Mouse (Mus musculus) forebrain, embryonic 11.5 days (tissue): Measurements from ENCODE around the gene Miip. TPM values are rescaled to one million over a fixed set of nuclear protein-coding genes. Genes with fewer than 3 reads are reported as not detected.

Experiments
- ATAC-seq: fragments of 200-750 bp; cut with Nextera tagmentation; replicated peaks from 2 replicates; pipeline ENCODE4 v1.8.0; 2017; ENCODE audit warnings: moderate TSS enrichment; ENCODE audit not compliant: low FRiP score
- DNase-seq: peaks from one replicate; pipeline ENCODE4 v3.0.0-alpha.2; 2017; ENCODE audit warnings: low spot score
- H3K27ac ChIP-seq: fragments of 300-500 bp; sonication (generic); 2 replicates; pipeline ENCODE4 v1.5.1; 2014; ENCODE audit warnings: low read depth, low read length
- H3K27me3 ChIP-seq: fragments of 300-500 bp; sonication (generic); 2 replicates; pipeline ENCODE4 v1.6.1; 2014; ENCODE audit warnings: mild to moderate bottlenecking, low read length, mixed read lengths; ENCODE audit not compliant: control insufficient read depth, insufficient read depth
- H3K36me3 ChIP-seq: fragments of 300-500 bp; sonication (generic); 2 replicates; pipeline ENCODE4 v1.6.1; 2014; ENCODE audit warnings: mild to moderate bottlenecking, low read length, moderate library complexity, mixed read lengths; ENCODE audit not compliant: control insufficient read depth, insufficient read depth
- H3K4me1 ChIP-seq: fragments of 300-500 bp; sonication (generic); replicated peaks from 2 replicates; pipeline ENCODE4 v1.6.1; 2014; ENCODE audit warnings: low read length, mixed read lengths; ENCODE audit not compliant: control insufficient read depth, insufficient read depth
- H3K4me2 ChIP-seq: fragments of 300-500 bp; sonication (generic); 2 replicates; pipeline ENCODE4 v1.6.1; 2014; ENCODE audit warnings: low read depth, mild to moderate bottlenecking, low read length, moderate library complexity, mixed read lengths; ENCODE audit not compliant: severe bottlenecking
- H3K4me3 ChIP-seq: fragments of 300-500 bp; sonication (generic); 2 replicates; pipeline ENCODE4 v1.5.1; 2014; ENCODE audit warnings: low read depth, low read length
- H3K9ac ChIP-seq: fragments of 300-500 bp; sonication (generic); 2 replicates; pipeline ENCODE4 v1.6.1; 2014; ENCODE audit warnings: low read length
- H3K9me3 ChIP-seq: fragments of 300-500 bp; sonication (generic); 2 replicates; pipeline ENCODE4 v1.6.1; 2016; ENCODE audit warnings: low read length, mixed read lengths; ENCODE audit not compliant: control insufficient read depth
- WGBS: fragments of 180-500 bp; shearing (Covaris S2); extraction: QIAGEN DNeasy Blood & Tissue Kit; methylation state at CpG from one replicate; pipeline ENCODE4 v1.1.7; 2014; 5-methylcytosine and 5-hydroxymethylcytosine counted together
- polyA plus RNA-seq: library from polyadenylated mRNA; unstranded; fragments of >200 nt; fragmentation: Nextera tagmentation; extraction: Ambion mirVana; gene quantifications from 2 replicates; pipeline ENCODE4 v1.2.1, GENCODE M21; 2014

Miip gene
- 53.6 and 54.1 TPM in 2 replicates for polyA plus RNA-seq

DNA sequence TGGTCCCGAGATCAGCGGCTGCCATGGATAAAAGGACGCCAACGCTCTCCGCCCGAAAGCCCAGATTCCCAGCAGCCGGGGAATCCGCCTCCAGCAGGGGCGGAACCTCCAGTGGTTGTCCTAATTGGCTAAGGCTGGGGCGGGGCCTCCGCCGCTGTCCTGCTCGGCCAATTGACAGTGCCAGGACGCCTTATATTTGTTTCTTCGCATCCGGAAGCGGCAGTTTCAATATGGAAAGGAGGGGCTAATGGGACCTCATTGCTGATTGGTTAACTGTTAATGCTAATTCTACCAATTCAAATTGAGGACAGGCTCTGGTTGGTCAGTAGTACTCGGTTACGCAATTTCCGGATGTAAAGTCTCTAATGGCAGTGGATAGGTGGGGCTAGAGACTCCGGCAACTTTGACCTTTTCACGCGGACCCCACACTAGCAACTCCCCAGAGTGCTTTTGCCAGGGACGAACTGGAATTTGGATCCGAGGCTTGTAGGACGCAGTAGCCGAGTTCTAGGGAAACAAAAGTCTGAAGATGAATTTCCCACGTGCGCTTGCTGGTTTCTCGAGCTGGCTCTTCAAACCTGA, at the start of gene Miip, which contains the start of gene Fv1:
Gene Miip (minus strand): TSS at position 367 of the 582 bp plus-strand sequence.
Gene Fv1 (plus strand): TSS at position 530 of the 582 bp plus-strand sequence.
- H3K4me3 ChIP-seq = peak within 1 kb of the TSS; percentile 83
- H3K36me3 ChIP-seq = peaks cover 13% of the 10 kb centered on the region; the same call in 1 of the 2 replicates
- H3K27ac ChIP-seq = peak within 1 kb of the TSS; percentile 44; the same call in 1 of the 2 replicates
- WGBS = under 1% methylated on average over 30 of the region's 30 CpGs
- H3K4me2 ChIP-seq = peak within 1 kb of the TSS; percentile 71
- peak within 1 kb of the TSS; percentile 81 for H3K9ac ChIP-seq
- peaks cover 6% of the 10 kb centered on the region for H3K4me1 ChIP-seq
- no peaks in the 10 kb centered on the region for H3K9me3 ChIP-seq
- ATAC-seq (peak; percentile 98), DNase-seq (peak; percentile 97)
- no peaks in the 10 kb centered on the region for H3K27me3 ChIP-seq

- DNase-seq (no peak), ATAC-seq (no peak)
- Histone ChIP-seq H3K9me3 (no peaks in the 10 kb centered on the region), H3K4me3 (no peak overlapping the region), H3K4me1 (no peaks in the 10 kb centered on the region; the same call in 1 of the 2 replicates), H3K4me2 (no peak overlapping the region), H3K36me3 (no peaks in the 10 kb centered on the region), H3K27me3 (no peaks in the 10 kb centered on the region), H3K9ac (no peak overlapping the region), H3K27ac (no peak overlapping the region)
- 86% methylated on average over 5 of the region's 5 CpGs for WGBS
Measured at GRCm38 (mm10) chr4:147909486-147909885, 40.9 kb upstream of the Miip start.

DNA sequence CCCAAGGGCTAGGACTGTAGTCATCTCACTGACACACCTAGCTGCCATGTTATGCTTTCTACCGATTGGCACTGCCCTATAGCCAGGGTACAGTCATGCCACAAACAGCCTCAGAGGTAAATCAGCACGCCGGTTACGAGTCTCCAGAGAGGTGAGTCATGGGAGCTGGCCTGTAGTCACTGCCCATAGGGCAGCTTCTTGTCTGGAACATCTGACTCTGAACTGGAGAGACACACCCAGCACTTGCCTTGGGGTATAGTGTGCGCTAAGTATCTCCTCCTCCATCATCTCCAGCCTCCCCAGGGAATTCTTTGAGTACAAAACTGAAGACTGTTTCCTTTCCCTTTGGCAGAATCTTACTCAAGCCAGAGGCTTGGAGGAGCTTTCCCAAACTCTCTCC, 37.6 kb upstream of the Miip start:
- DNase-seq (no peak), ATAC-seq (no peak)
- H3K4me2 ChIP-seq = no peak overlapping the region
- H3K9ac ChIP-seq = no peak overlapping the region
- no peaks in the 10 kb centered on the region for H3K27me3 ChIP-seq
- H3K9me3 ChIP-seq = no peaks in the 10 kb centered on the region
- no peak overlapping the region for H3K4me3 ChIP-seq
- no peak overlapping the region for H3K27ac ChIP-seq
- H3K4me1 ChIP-seq = no peaks in the 10 kb centered on the region; the same call in 1 of the 2 replicates
- WGBS = 79% methylated on average over 5 of the region's 5 CpGs
- H3K36me3 ChIP-seq = no peaks in the 10 kb centered on the region; the same call in 1 of the 2 replicates

DNA sequence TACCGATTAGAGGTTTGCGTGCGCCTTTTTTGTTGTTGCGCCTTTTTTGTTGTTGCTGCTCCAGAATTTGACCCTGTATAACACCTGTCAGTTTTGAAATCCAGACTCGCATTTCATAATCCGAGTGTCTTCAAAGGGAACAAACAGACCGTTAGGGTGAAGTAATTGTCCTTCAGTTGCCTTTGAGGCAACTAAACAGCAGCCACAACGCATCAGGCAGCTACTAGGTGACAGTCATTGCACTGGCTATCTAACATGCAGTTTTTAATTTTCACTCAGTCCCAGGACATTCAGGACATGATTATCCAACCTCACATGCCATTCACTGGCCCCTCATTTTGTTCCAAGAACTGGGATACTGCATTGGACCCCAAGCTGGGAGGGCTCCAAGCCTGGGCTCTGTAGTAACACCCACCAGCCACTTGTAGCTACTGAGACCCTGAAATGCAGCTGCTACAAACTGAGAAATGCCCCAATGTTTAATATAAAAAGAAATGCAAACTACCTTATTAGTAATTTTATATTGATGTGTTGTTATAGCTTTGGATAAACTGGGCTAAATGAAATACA, 36.6 kb upstream of the Miip start:
- peak overlapping the region; percentile 74 for H3K4me3 ChIP-seq
- H3K27ac ChIP-seq = no peak overlapping the region
- DNase-seq (no peak), ATAC-seq (peak; percentile 34)
- H3K9me3 ChIP-seq = no peaks in the 10 kb centered on the region
- peak overlapping the region; percentile 53 for H3K4me2 ChIP-seq
- H3K27me3 ChIP-seq = no peaks in the 10 kb centered on the region
- H3K4me1 ChIP-seq = no peaks in the 10 kb centered on the region; the same call in 1 of the 2 replicates
- peak overlapping the region; percentile 75; the same call in 1 of the 2 replicates for H3K9ac ChIP-seq
- WGBS = 3% methylated on average over 8 of the region's 8 CpGs
- H3K36me3 ChIP-seq = peaks cover 2% of the 10 kb centered on the region; the same call in 1 of the 2 replicates

- Histone ChIP-seq H3K36me3 (peaks cover 2% of the 10 kb centered on the region; the same call in 1 of the 2 replicates), H3K4me2 (peak within 1 kb of the TSS; percentile 54), H3K4me3 (peak within 1 kb of the TSS; percentile 74), H3K9ac (peak within 1 kb of the TSS; percentile 75), H3K27ac (peak within 1 kb of the TSS; percentile 55; the same call in 1 of the 2 replicates), H3K9me3 (no peaks in the 10 kb centered on the region), H3K27me3 (no peaks in the 10 kb centered on the region), H3K4me1 (no peaks in the 10 kb centered on the region; the same call in 1 of the 2 replicates)
- DNase-seq = peak; percentile 94
- ATAC-seq = peak; percentile 95
- WGBS = under 1% methylated on average over 43 of the region's 59 CpGs
Measured at GRCm38 (mm10) chr4:147904313-147905089, 35.9 kb upstream of the Miip start, which contains the start of gene Mfn2. Gene Mfn2, minus strand, starts transcription at chr4:147904704.

GRCm38 (mm10) chr4:147903601-147904000, 35.0 kb upstream of the Miip start:
- WGBS = 74% methylated on average over 3 of the region's 3 CpGs
- Histone ChIP-seq H3K4me3 (peak overlapping the region; percentile 74), H3K9ac (no peak overlapping the region), H3K27ac (no peak overlapping the region), H3K4me1 (no peaks in the 10 kb centered on the region; the same call in 1 of the 2 replicates), H3K9me3 (no peaks in the 10 kb centered on the region), H3K36me3 (peaks cover 2% of the 10 kb centered on the region; the same call in 1 of the 2 replicates), H3K27me3 (no peaks in the 10 kb centered on the region), H3K4me2 (peak overlapping the region; percentile 54)
- ATAC-seq (no peak), DNase-seq (no peak)

- Histone ChIP-seq H3K27ac (no peak overlapping the region), H3K4me2 (no peak overlapping the region), H3K4me1 (no peaks in the 10 kb centered on the region; the same call in 1 of the 2 replicates), H3K9me3 (no peaks in the 10 kb centered on the region), H3K4me3 (no peak overlapping the region), H3K27me3 (no peaks in the 10 kb centered on the region), H3K36me3 (peaks cover 2% of the 10 kb centered on the region; the same call in 1 of the 2 replicates), H3K9ac (no peak overlapping the region)
- 90% methylated on average over 12 of the region's 12 CpGs for WGBS
- no peak for ATAC-seq
- DNase-seq = no peak
Measured at GRCm38 (mm10) chr4:147902906-147903500, 34.4 kb upstream of the Miip start.

GRCm38 (mm10) chr4:147900452-147900851, 31.8 kb upstream of the Miip start:
- H3K27ac ChIP-seq = no peak overlapping the region
- H3K27me3 ChIP-seq = no peaks in the 10 kb centered on the region
- no peak overlapping the region for H3K4me2 ChIP-seq
- no peak overlapping the region for H3K9ac ChIP-seq
- WGBS = 93% methylated on average over 7 of the region's 7 CpGs
- ATAC-seq (no peak), DNase-seq (no peak)
- no peaks in the 10 kb centered on the region for H3K9me3 ChIP-seq
- H3K4me3 ChIP-seq = no peak overlapping the region
- peaks cover 2% of the 10 kb centered on the region; the same call in 1 of the 2 replicates for H3K36me3 ChIP-seq
- H3K4me1 ChIP-seq = no peaks in the 10 kb centered on the region; the same call in 1 of the 2 replicates
